Mouse (Mus musculus): ENCODE measurements around the gene Tm7sf3. TPM values are rescaled to one million over a fixed set of nuclear protein-coding genes. Genes with fewer than 3 reads are reported as not detected.
"Not testable (repeated sequence)": the region's sequence is repeated elsewhere in the genome, so short reads cannot be mapped to it uniquely, and the experiment has no call there.

Gene Tm7sf3
- total RNA-seq, 2 experiments from 2014 or later, result 42.1 to 43.4 TPM

- DNase-seq (ENCODE audit: low spot score in 2 of 2), result no peak
Observed at GRCm38 (mm10) chr6:146615891-146616290, 26.7 kb downstream of the Tm7sf3 start.

GRCm38 (mm10) chr6:146614541-146614940 is 28.1 kb downstream of the Tm7sf3 start:
- DNase-seq (ENCODE audit: low spot score in 2 of 2), result no peak

- no peak for DNase-seq (ENCODE audit: low spot score in 2 of 2)
Observed at GRCm38 (mm10) chr6:146613907-146614306, 28.7 kb downstream of the Tm7sf3 start.

GRCm38 (mm10) chr6:146612736-146613135 is 29.9 kb downstream of the Tm7sf3 start:
- DNase-seq (ENCODE audit: low spot score in 2 of 2), result no peak

GRCm38 (mm10) chr6:146611897-146612296 is 30.7 kb downstream of the Tm7sf3 start:
- DNase-seq (ENCODE audit: low spot score in 2 of 2), result no peak

GRCm38 (mm10) chr6:146611385-146611784 is 31.2 kb downstream of the Tm7sf3 start:
- no peak for DNase-seq (ENCODE audit: low spot score in 2 of 2)

- DNase-seq (ENCODE audit: low spot score in 2 of 2), result no peak
Observed at GRCm38 (mm10) chr6:146603651-146604050, 39.0 kb downstream of the Tm7sf3 start.

- DNase-seq (ENCODE audit: low spot score in 2 of 2), result no peak
Observed at GRCm38 (mm10) chr6:146602601-146603000, 40.0 kb downstream of the Tm7sf3 start.

GRCm38 (mm10) chr6:146585134-146585533 is 57.5 kb downstream of the Tm7sf3 start:
- no peak for DNase-seq (ENCODE audit: low spot score in 2 of 2)

- no peak for DNase-seq (ENCODE audit: low spot score in 2 of 2)
Observed at GRCm38 (mm10) chr6:146583366-146584046, 59.1 kb downstream of the Tm7sf3 start.

GRCm38 (mm10) chr6:146580381-146580926 is 62.2 kb downstream of the Tm7sf3 start:
- peak in 1 of 2 experiments; percentile 55 for DNase-seq (ENCODE audit: low spot score in 2 of 2)

GRCm38 (mm10) chr6:146578586-146578985 is 64.0 kb downstream of the Tm7sf3 start:
- DNase-seq (ENCODE audit: low spot score in 2 of 2), result peak in 1 of 2 experiments; percentile 33

- no peak for DNase-seq (ENCODE audit: low spot score in 2 of 2)
Observed at GRCm38 (mm10) chr6:146578111-146578531, 64.5 kb downstream of the Tm7sf3 start.

- DNase-seq (ENCODE audit: low spot score in 2 of 2), result peak; percentile 94 to 98
Observed at GRCm38 (mm10) chr6:146577310-146578109, 65.1 kb downstream of the Tm7sf3 start, which contains the start of gene Ints13. Gene Ints13 (minus strand): TSS chr6:146577835.

GRCm38 (mm10) chr6:146576903-146577302 is 65.7 kb downstream of the Tm7sf3 start, which contains the start of gene Fgfr1op2:
Gene Fgfr1op2 (plus strand): TSS chr6:146577203.
- no peak for DNase-seq (ENCODE audit: low spot score in 2 of 2)

GRCm38 (mm10) chr6:146572073-146572472 is 70.6 kb downstream of the Tm7sf3 start:
- DNase-seq (ENCODE audit: low spot score in 2 of 2), result no peak

- not testable (repeated sequence) for DNase-seq (ENCODE audit: low spot score in 2 of 2)
Observed at GRCm38 (mm10) chr6:146562461-146562860, 80.2 kb downstream of the Tm7sf3 start.

Other genes with a start within 250 kb of the Tm7sf3 start
- 10 to 100 TPM; 32.3 to 35.0 TPM for gene Itpr2, start 140.6 kb downstream of the Tm7sf3 start, total RNA-seq (2021)
- gene Fgfr1op2, start 65.6 kb downstream of the Tm7sf3 start, total RNA-seq (2021), result 10 to 100 TPM; 78.3 to 80.9 TPM
- gene Ints13, start 65.0 kb downstream of the Tm7sf3 start, total RNA-seq (2021), result 10 to 100 TPM; 39.2 to 42.7 TPM
- 10 to 100 TPM; 37.2 to 47.0 TPM for gene Med21, start 277 bp downstream of the Tm7sf3 start, total RNA-seq (2021)
- 10 to 100 TPM; 19.2 to 19.6 TPM for gene Stk38l, start 82.2 kb upstream of the Tm7sf3 start, total RNA-seq (2021)
- 1 to 10 TPM; 8.2 to 9.6 TPM for gene Arntl2, start 153.2 kb upstream of the Tm7sf3 start, total RNA-seq (2021)
- gene Smco2, start 207.3 kb upstream of the Tm7sf3 start, total RNA-seq (2021), result not detected
- gene Ppfibp1, start 245.7 kb upstream of the Tm7sf3 start, total RNA-seq (2021), result 10 to 100 TPM; 56.8 to 61.1 TPM